8 mouse cellular contexts compared by ENCODE assay signal in genomic region chr10:29146858-29147640, GRCm38 (mm10). TPM values are rescaled to one million over a fixed set of nuclear protein-coding genes. Genes with fewer than 3 reads are reported as not detected.
DNase-seq lines count a peak whose midpoint lies in the region; ATAC-seq and TF ChIP-seq lines count a peak whose summit lies in the region.

No protein-coding gene starts in this region.

- peaks cover 32% of the 10 kb centered on the region for H3K36me3 ChIP-seq in hindbrain, embryonic 14.5 days (replicated peaks; ENCODE audit: control insufficient read depth, insufficient read depth)
- H3K36me3 ChIP-seq in lung, postnatal 0 days (ENCODE audit: insufficient read depth, low read length), result no peaks in the 10 kb centered on the region

- no peak for TF ChIP-seq EP300 in lung, postnatal 0 days (IDR thresholded peaks at IDR 0.05)

- no peak for TF ChIP-seq CTCF in lung, postnatal 0 days (IDR thresholded peaks at IDR 0.05)

- H3K4me2 ChIP-seq in hindbrain, embryonic 14.5 days (replicated peaks), result peak overlapping the region; percentile 88
- peak overlapping the region; percentile 62 for H3K4me2 ChIP-seq in lung, postnatal 0 days (replicated peaks; ENCODE audit: low read depth, low read length)

- H3K27ac ChIP-seq in hindbrain, embryonic 14.5 days, result peak overlapping the region; percentile 91
- no peak overlapping the region for H3K27ac ChIP-seq in lung, postnatal 0 days (ENCODE audit: low read length)

- peak; percentile 51 to 69 for DNase-seq in adrenal gland, adult 18-20 months (ENCODE audit: low spot score in 2 of 2)
- DNase-seq in cerebellum, postnatal 25 days, result peak; percentile 84 to 91
- peak; percentile 82 to 87 for DNase-seq in frontal cortex, postnatal 36 days (ENCODE audit: low spot score in 2 of 2)
- DNase-seq in hindbrain, embryonic 14.5 days (ENCODE audit: low spot score), result peak; percentile 72
- peak; percentile 86 to 89 for DNase-seq in layer of hippocampus, postnatal 36 days
- DNase-seq in lung, postnatal 0 days (ENCODE audit: low spot score), result peak; percentile 76
- peak; percentile 90 for DNase-seq in retina, postnatal 1 day
- peak; percentile 68 to 77 for DNase-seq in urinary bladder, postnatal 4 days (ENCODE audit: low spot score in 2 of 2)

- peaks cover 30% of the 10 kb centered on the region for H3K4me1 ChIP-seq in hindbrain, embryonic 14.5 days (replicated peaks; ENCODE audit: control insufficient read depth, insufficient read depth, low read length)
- no peaks in the 10 kb centered on the region for H3K4me1 ChIP-seq in lung, postnatal 0 days (ENCODE audit: insufficient read depth, low read depth, low read length)

- H3K4me3 ChIP-seq in hindbrain, embryonic 14.5 days (replicated peaks; ENCODE audit: low read length), result peak overlapping the region; percentile 80
- H3K4me3 ChIP-seq in lung, postnatal 0 days (ENCODE audit: low read depth, low read length), result peak overlapping the region; percentile 35

- peak; percentile 79 for ATAC-seq in hindbrain, embryonic 14.5 days (ENCODE audit: low FRiP score)
- ATAC-seq in lung, postnatal 0 days, result peak; percentile 93

- no peaks in the 10 kb centered on the region for H3K9me3 ChIP-seq in hindbrain, embryonic 14.5 days (ENCODE audit: control insufficient read depth, low read length)
- no peaks in the 10 kb centered on the region for H3K9me3 ChIP-seq in lung, postnatal 0 days (ENCODE audit: low read length)

- H3K27me3 ChIP-seq in hindbrain, embryonic 14.5 days (ENCODE audit: control insufficient read depth, insufficient read depth, low read length), result no peaks in the 10 kb centered on the region
- peaks cover 28% of the 10 kb centered on the region for H3K27me3 ChIP-seq in lung, postnatal 0 days (replicated peaks; ENCODE audit: insufficient read depth, low read length)

- H3K9ac ChIP-seq in hindbrain, embryonic 14.5 days, result peak overlapping the region; percentile 98
- no peak overlapping the region for H3K9ac ChIP-seq in lung, postnatal 0 days (replicated peaks; ENCODE audit: low read depth)

- WGBS in hindbrain, embryonic 14.5 days, result under 1% methylated on average over 61 of the region's 65 CpGs
- 1% methylated on average over 32 of the region's 65 CpGs for WGBS in lung, postnatal 0 days

RNA-seq across cellular contexts. Expression of gene Soga3, which starts 3.4 kb away (rescaled TPM):
- total RNA-seq in adrenal gland, adult 18-20 months (2021), result 1 to 10 TPM; 9.5 to 9.7 TPM
- 92.8 and 94.7 TPM in 2 replicates for polyA plus RNA-seq in hindbrain, embryonic 14.5 days (2014; fragmentation: Nextera tagmentation; extraction: Ambion mirVana)
- 100 to 1,000 TPM; 168 to 172 TPM for total RNA-seq in layer of hippocampus, postnatal 36 days (2021)
- 0.08 and 0.21 TPM in 2 replicates for polyA plus RNA-seq in lung, postnatal 0 days (2015; fragmentation: Nextera tagmentation; extraction: Ambion mirVana)

RNA-seq across cellular contexts. Expression of gene Gm49353, which starts 51.7 kb away (rescaled TPM):
- 1 to 10 TPM; 2.5 to 3.8 TPM for total RNA-seq in adrenal gland, adult 18-20 months (2021)
- polyA plus RNA-seq in hindbrain, embryonic 14.5 days (2014; fragmentation: Nextera tagmentation; extraction: Ambion mirVana), result 10.4 and 12.4 TPM in 2 replicates
- total RNA-seq in layer of hippocampus, postnatal 36 days (2021), result 10 to 100 TPM; 27.7 to 29.2 TPM
- not detected in 2 replicates for polyA plus RNA-seq in lung, postnatal 0 days (2015; fragmentation: Nextera tagmentation; extraction: Ambion mirVana)

Comparison
In these comparisons a context has a peak if more than half of its experiments do, and no peak if none do; other contexts are left out.
1. RNA of gene Soga3, which starts 3.4 kb away (total RNA-seq): 168 to 172 TPM in layer of hippocampus, postnatal 36 days; 9.5 to 9.7 TPM in adrenal gland, adult 18-20 months; every median in the first group is over 10 times any median in the second.
2. RNA of gene Gm49353, which starts 51.7 kb away (total RNA-seq): 27.7 to 29.2 TPM in layer of hippocampus, postnatal 36 days; 2.5 to 3.8 TPM in adrenal gland, adult 18-20 months; every median in the first group is over 4 times any median in the second.
3. Peak in every context shown above with its lines, with median percentiles within 50 percentile points of each other: DNase-seq.